Comparison of ENCODE assay signal across 9 mouse cellular contexts in the genomic region with DNA sequence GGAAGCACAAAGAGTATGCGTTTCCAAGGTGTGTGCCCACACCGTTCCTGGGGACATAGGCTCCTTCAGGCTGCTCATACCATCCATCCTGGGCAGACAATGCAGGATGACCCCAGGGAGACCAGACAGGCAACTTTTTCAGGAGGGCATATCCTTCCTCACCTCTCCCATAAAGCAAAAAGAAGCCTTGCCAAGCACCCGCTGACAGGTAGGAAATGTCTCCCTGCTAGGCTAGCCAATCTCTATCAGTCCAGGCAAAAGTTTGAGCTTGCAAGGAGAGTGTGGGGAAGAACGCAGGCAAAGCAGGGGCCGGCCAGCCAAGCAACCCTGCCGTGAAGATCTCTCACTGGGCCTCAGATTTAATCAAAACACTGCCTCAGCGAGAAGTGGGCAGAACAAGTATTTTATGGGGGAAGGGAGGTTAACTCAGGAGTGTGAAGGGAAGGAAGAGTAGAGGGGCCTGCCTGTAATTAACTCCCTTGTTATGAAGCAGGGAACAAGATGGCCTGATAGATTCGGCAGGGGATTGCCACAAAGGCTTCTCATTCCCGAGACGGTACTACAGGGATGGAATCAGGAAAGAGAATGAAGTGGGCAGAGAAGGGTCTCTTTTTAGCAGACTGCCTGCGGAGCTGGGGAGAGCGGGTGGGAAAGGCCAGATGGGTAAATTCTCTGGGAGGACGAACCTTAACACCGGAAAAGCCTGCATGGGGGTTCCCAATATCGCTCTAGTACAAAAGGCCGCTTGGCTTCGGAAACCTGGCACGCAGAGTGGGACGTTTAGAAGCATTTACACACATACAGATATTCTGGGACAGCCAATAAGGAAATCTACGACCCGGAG. TPM values are rescaled to one million over a fixed set of nuclear protein-coding genes. Genes with fewer than 3 reads are reported as not detected.
A peak's percentile ranks its signal among the peaks of the same experiment; 100 is the strongest.
DNase-seq lines count a peak whose midpoint lies in the region; ATAC-seq lines count a peak whose summit lies in the region.
"Had no signal": no experiment of that assay in that cellular context is flagged by ENCODE, and none has a peak within 500 bp of the region (broad histone marks: within the 10 kb centered on the region; RNA-seq: fewer than 3 reads in every experiment).

No protein-coding gene starts in this region.

- peak overlapping the region; percentile 92 for H3K27ac ChIP-seq in forebrain, embryonic 13.5 days
- H3K27ac ChIP-seq in kidney, embryonic 15.5 days: peak overlapping the region; percentile 98
- H3K27ac ChIP-seq in midbrain, embryonic 16.5 days (ENCODE audit: low read length): no peak overlapping the region

- ATAC-seq in forebrain, embryonic 13.5 days: no peak
- no peak for ATAC-seq in kidney, embryonic 15.5 days (replicated peaks; ENCODE audit: low FRiP score)
- ATAC-seq in midbrain, embryonic 16.5 days: no peak
- no peak for ATAC-seq in granulocyte monocyte progenitor cell, adult 5-6 weeks (replicated peaks; ENCODE audit: poor library complexity, severe bottlenecking)
- ATAC-seq in megakaryocyte progenitor cell, adult 5-6 weeks (replicated peaks; ENCODE audit: poor library complexity): no peak

- peak overlapping the region; percentile 83 for H3K4me2 ChIP-seq in forebrain, embryonic 13.5 days
- peak overlapping the region; percentile 98 for H3K4me2 ChIP-seq in kidney, embryonic 15.5 days
- H3K4me2 ChIP-seq in midbrain, embryonic 16.5 days (ENCODE audit: low read length): peak overlapping the region; percentile 92

- peak overlapping the region; percentile 85 for H3K4me3 ChIP-seq in forebrain, embryonic 13.5 days
- peak overlapping the region; percentile 82 for H3K4me3 ChIP-seq in kidney, embryonic 15.5 days (replicated peaks)
- H3K4me3 ChIP-seq in midbrain, embryonic 16.5 days (ENCODE audit: low read depth, low read length): peak overlapping the region; percentile 82

- peaks cover 10% of the 10 kb centered on the region; the same call in 1 of the 2 replicates for H3K36me3 ChIP-seq in forebrain, embryonic 13.5 days (ENCODE audit: poor library complexity, severe bottlenecking)
- H3K36me3 ChIP-seq in kidney, embryonic 15.5 days: peaks cover 12% of the 10 kb centered on the region
- H3K36me3 ChIP-seq in midbrain, embryonic 16.5 days (ENCODE audit: control insufficient read depth, insufficient read depth, low read length): no peaks in the 10 kb centered on the region
- H3K36me3 ChIP-seq: G1E had no signal

- H3K4me1 ChIP-seq in forebrain, embryonic 13.5 days: peaks cover 80% of the 10 kb centered on the region
- peaks cover 66% of the 10 kb centered on the region for H3K4me1 ChIP-seq in kidney, embryonic 15.5 days
- H3K4me1 ChIP-seq in midbrain, embryonic 16.5 days (ENCODE audit: control insufficient read depth, insufficient read depth, low read length): peaks cover 34% of the 10 kb centered on the region

- WGBS in forebrain, embryonic 13.5 days: 3% methylated on average over 21 of the region's 21 CpGs
- WGBS in kidney, embryonic 15.5 days: 5% methylated on average over 21 of the region's 21 CpGs
- 4% methylated on average over 21 of the region's 21 CpGs for WGBS in midbrain, embryonic 16.5 days

- no peaks in the 10 kb centered on the region for H3K27me3 ChIP-seq in forebrain, embryonic 13.5 days
- no peaks in the 10 kb centered on the region for H3K27me3 ChIP-seq in kidney, embryonic 15.5 days
- peaks cover 4% of the 10 kb centered on the region; the same call in 1 of the 2 replicates for H3K27me3 ChIP-seq in midbrain, embryonic 16.5 days (ENCODE audit: control insufficient read depth, insufficient read depth, low read depth, low read length)

- no peaks in the 10 kb centered on the region for H3K9me3 ChIP-seq in forebrain, embryonic 13.5 days (replicated peaks)
- no peaks in the 10 kb centered on the region for H3K9me3 ChIP-seq in kidney, embryonic 15.5 days (replicated peaks)
- no peaks in the 10 kb centered on the region for H3K9me3 ChIP-seq in midbrain, embryonic 16.5 days (replicated peaks; ENCODE audit: control insufficient read depth, low read length, poor library complexity, severe bottlenecking)

- DNase-seq in kidney, adult 18-20 months: peak; percentile 54
- DNase-seq in kidney, adult 11 months: no peak
- no peak for DNase-seq in spleen, adult 18-20 months

- peak overlapping the region; percentile 92 for H3K9ac ChIP-seq in forebrain, embryonic 13.5 days
- peak overlapping the region; percentile 86 for H3K9ac ChIP-seq in kidney, embryonic 15.5 days
- H3K9ac ChIP-seq in midbrain, embryonic 16.5 days (ENCODE audit: low read depth, low read length): peak overlapping the region; percentile 81

RNA-seq across cellular contexts. Expression of gene Shb, which starts 3.7 kb away (rescaled TPM):
- polyA plus RNA-seq in forebrain, embryonic 13.5 days (2015; fragmentation: Nextera tagmentation; extraction: Ambion mirVana): 6.5 and 7.2 TPM in 2 replicates
- 3.8 and 4.9 TPM in 2 replicates for polyA plus RNA-seq in kidney, embryonic 15.5 days (2015; fragmentation: Nextera tagmentation; extraction: Ambion mirVana)
- polyA plus RNA-seq in midbrain, embryonic 16.5 days (2015; fragmentation: Nextera tagmentation; extraction: Ambion mirVana): 3.5 and 4.2 TPM in 2 replicates
- 0.49 and 1.1 TPM in 2 replicates for total RNA-seq in granulocyte monocyte progenitor cell, adult 5-6 weeks (2014; fragmentation: Nextera tagmentation)
- 0.72 and 2.2 TPM in 2 replicates for total RNA-seq in granulocyte monocyte progenitor cell, adult 5-6 weeks (2017)
- total RNA-seq in megakaryocyte progenitor cell, adult 5-6 weeks (2015): 1.5 TPM in 2 replicates
- total RNA-seq in megakaryocyte progenitor cell, adult 5-6 weeks (2017): 2.0 and 2.8 TPM in 2 replicates
- total RNA-seq: G1E had no signal
- polyA plus RNA-seq: G1E had no signal
